Mouse (Mus musculus): ENCODE measurements around the gene Sphk1.
A peak's percentile ranks its signal among the peaks of the same experiment; 100 is the strongest.

The Sphk1 gene

DNA sequence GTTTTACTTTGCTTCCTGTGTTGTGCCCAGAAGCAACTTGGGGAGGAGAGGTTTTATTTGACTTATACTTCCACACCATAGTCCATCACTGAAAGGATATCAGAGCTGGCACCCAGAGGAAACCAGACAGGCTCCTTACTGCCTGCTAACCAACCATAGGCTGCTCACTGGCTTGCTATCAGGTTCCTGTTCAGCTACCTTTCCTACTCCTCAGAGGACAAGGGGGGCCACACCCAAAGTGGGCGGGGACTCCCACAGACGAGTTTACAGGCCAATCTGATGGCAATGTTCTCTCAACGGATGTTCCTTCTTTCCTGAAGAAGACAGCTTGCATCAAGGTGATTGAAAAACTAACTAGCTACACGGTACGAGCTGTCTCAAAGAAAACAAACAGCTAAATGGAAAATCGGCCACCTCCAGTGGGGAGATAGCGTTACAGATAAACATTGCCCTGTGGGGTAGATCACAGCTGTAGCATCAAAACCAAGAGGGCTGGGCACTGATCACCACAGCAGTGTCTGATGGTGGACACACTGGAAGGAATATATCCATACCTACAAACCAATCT is 19.3 kb upstream of the Sphk1 start:
- no peak for DNase-seq

DNA sequence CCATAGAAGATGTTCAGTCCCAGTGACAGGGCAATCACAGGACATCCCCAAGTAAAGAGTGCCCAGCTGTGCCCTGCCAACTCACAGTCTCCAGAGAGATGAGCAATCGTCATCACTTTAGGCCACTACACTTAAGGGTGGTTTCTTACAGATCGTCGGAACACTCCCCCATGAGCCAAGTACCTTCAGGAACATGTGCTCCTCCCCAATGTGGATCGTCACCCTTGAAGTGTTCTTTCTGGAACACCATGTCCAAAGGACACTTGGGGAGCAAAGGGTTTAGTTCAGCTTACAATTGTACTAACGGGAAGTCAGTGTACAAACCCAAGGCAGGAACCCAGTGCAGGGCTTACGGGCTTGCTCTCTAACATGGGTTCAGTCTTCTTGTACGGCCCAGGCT is 18.6 kb upstream of the Sphk1 start:
- DNase-seq = no peak

GRCm38 (mm10) chr11:116512987-116513386 is 17.7 kb upstream of the Sphk1 start:
- no peak for DNase-seq

GRCm38 (mm10) chr11:116513531-116514038 is 17.1 kb upstream of the Sphk1 start:
- no peak for DNase-seq

- DNase-seq = peak; percentile 29 to 54
Measured at GRCm38 (mm10) chr11:116515330-116516020, 15.2 kb upstream of the Sphk1 start.

DNA sequence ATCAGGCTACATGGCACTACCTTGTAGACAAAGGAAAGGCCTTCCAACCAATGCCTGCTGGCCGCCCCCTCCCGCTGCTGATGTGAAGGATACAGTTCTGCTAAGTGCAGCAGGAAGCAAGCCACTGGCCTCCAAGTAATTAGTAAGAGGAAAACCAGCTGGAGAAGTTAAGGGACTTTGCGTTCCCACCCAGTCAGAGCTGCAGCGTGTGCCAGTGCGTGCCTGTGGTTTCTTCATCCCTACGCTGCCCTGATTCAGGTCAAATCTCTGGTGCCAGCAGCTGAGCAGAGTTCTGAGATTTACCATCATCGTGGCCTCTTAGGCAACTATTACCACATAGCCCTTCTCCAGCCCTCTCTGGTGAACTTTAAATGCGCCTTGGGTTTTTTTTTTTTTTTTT is 12.2 kb upstream of the Sphk1 start:
- peak; percentile 17 to 44 for DNase-seq

DNA sequence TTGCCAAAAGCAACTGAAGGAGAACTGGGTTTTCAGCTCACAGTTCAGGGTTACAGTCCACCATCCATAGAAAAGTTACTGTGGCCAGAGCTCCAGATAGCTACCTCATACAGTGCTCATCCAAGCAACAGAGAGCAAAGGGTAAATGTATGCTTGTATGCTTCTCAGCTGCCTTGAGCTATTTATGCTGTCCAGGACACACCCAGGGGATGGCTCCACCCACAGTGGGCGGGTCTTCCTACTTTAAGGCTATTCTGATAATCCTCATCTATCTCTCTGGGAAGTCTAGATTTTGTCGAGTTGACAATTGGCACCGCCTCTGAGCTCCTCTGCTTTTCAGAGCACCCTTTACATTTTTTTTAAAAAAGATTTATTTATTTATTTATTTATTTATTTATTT is 9.6 kb upstream of the Sphk1 start:
- peak in 1 of 2 experiments; percentile 60 for DNase-seq

DNA sequence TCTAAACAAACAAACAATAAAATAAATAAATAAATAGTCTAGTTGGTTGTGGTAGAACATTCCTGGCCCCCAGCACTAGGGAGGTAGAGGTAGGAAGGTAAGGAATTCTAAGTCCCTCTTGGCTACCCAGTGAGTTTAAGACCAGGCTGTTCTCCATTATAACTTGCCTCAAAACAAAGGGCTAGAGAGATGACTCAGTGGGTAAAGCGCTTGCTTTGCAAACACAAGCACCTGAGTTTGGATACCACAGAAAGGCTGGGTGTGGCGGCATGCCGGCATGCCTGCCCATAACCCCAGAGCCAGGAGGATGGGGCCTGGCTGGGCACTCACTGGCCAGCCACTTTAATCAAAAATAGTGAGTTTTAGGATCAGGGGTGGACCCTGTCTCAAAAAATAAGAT is 8.7 kb upstream of the Sphk1 start:
- DNase-seq = no peak

GRCm38 (mm10) chr11:116522886-116523698 is 7.6 kb upstream of the Sphk1 start:
- DNase-seq = peak; percentile 35 to 36

DNA sequence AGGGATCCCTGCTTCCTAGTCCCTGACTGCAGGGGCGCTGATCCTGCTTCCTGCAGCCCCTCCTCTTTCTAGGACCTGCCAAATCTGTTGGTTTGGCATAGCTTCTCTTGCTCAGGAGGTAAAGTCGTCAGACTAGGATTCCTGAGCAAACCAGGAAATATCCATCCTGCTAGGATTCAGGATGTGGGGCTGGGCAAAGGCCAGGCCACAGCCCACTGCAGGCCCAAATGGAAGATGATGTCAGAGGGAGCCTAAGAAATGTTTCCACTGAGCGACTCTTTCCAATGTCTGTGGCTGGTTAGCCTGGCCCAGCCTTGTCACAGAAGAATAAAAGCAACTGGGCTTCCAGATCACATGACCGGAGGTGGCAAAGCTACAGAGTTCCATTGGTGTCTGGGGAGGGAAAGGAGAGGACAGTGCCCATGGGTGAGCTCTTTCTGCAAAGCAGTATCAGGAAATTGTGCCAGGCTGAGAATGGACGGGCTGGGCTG is 7.0 kb upstream of the Sphk1 start:
- peak; percentile 34 to 46 for DNase-seq

- DNase-seq = no peak
Measured at GRCm38 (mm10) chr11:116528636-116529320, 1.9 kb upstream of the Sphk1 start.

- DNase-seq = peak in 1 of 2 experiments; percentile 19
Measured at GRCm38 (mm10) chr11:116531371-116532191, 856 bp downstream of the Sphk1 start.

- DNase-seq = peak in 1 of 2 experiments; percentile 28
Measured at GRCm38 (mm10) chr11:116532262-116532809, 1.6 kb downstream of the Sphk1 start.

- DNase-seq = peak; percentile 75 to 83
Measured at GRCm38 (mm10) chr11:116532810-116533338, 2.1 kb downstream of the Sphk1 start.

DNA sequence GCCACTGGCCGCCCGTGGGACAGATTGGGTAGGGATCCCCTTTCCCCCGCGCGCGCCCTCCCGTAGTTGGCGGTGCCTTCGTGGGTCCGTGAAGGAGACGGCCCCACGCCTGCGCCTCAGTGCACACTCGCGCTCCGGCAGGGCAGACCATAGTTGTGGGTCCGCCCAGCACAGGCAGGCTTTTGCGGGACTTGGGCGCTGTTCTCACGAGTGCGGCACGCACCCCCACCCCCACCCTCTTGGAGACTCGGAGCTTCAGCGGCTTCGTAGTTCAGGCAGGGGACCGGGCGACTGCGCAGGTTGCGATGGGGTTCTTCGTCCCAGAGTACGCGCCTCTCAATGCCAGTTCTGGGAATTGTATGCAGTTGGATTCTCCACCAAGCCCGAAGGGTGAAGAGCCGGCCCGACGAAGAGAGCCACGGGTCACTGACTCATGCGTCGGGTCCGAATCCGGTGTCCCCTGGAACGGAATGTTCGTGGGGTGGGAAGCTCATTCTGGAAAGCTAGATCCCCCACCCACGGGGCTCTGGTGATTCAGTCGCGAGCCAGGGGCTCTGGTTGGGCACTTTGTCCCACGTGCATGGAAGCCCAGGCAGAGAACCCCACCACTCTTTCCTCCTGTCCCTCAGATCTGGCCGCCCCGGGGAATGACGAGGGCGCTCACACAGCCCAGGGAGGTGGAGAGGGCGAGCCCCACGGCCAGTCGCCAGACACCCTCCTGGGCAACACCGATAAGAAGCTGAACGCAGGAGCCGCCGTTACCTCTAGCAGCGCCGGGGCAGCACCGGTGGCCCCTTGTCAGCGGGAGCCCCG is 2.8 kb downstream of the Sphk1 start:
- peak; percentile 19 to 40 for DNase-seq

DNA sequence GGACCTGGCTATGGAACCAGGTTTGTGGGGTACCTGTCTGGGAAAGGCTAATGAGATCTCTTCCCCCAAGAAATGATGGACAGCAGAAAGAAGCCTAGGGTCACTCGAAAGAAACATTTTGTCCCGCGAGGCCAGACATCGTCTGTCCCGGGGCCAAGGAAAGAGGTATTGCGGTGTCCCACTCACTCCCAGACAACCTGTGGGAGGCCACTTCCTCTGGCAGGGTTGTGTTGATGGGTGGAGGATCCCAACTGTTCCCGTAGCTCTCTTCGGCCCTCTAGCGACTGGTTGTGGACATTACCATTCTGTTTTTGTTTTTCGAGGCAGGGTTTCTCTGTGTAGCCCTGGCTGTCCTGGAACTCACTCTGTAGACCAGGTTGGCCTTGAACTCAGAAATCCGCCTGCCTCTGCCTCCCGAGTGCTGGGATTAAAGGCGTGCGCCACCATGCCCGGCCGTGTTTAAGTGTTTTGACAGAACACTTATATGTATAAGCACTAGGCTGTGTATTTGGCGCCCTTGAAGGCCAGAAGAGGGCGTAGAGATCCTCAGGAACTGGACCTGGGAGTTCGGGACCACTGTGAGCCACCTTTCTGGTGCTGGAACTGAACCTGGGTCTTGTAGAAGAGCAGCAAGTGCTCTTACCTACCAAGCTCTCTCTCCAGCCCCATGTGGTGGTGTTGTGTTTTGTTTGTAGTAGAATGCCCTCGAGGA is 3.6 kb downstream of the Sphk1 start:
- DNase-seq = peak; percentile 74 to 84

DNA sequence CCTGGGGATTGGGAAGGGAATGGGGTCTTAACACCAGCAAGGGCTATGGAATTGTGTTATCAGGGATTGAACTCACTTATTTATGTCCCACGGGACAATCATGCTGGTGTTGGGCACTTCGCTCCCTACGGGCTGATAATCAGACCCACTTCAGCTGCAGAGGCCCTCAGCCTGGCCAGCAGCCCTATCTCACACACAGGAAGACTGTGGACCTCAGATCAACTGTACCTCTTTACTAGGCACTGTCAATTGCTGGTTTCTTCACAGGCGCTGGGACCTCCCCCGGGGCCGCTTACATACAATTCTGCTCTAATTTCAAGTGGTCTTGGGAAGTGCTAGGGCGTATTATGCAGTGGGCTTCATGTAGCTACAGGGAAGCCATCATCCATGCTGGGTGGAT is 6.0 kb downstream of the Sphk1 start:
- DNase-seq = no peak

DNA sequence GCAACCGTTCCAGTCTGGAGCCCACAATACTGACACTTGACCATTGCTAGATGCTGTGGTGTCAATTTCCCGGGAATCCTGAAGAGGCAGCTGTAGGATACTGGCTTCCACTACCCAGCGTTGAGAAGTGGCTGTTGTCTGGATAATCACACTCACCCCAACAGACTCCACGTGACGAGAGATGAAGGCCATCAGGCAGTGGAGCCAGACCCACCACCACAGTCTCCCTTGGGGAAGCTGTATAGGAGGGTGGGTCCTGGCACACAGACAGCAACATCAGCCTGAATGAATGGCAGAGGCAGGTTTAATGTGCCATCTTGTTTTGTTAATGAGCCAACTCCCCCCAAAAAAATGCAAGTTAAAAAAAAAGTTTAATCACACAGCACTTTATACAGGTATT is 6.7 kb downstream of the Sphk1 start:
- DNase-seq = no peak

GRCm38 (mm10) chr11:116538142-116538735 is 7.5 kb downstream of the Sphk1 start:
- no peak for DNase-seq
